Mouse (Mus musculus): ENCODE results near the gene Fgf10. TPM values are rescaled to one million over a fixed set of nuclear protein-coding genes. Genes with fewer than 3 reads are reported as not detected.

The Fgf10 gene
- polyA plus RNA-seq, 1 experiment = 0.11 TPM

DNA sequence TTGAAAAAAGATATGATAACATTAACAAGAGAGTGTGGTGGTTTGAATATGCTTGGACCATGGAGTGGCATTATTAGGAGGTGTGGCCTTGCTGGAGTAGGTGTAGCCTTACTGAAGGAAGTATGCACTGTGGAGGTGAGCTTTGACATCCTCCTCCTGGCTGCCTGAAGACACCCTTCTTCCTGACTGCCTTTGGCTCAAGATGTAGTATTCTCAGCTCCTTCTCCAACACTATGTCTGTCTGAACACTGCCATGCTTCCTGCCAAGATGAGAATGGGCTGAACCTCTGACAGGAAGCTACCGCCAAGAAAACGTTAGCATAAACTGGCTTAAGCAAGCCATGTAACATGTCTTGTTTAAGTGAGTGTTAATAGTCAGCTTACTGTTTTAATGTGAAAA lies 153.5 kb downstream of the Fgf10 start:
- no peaks in the 10 kb centered on the region for H3K79me2 ChIP-seq (ENCODE audit: control insufficient read depth, insufficient read depth)
- no peak overlapping the region for H3ac ChIP-seq (ENCODE audit: control insufficient read depth, insufficient read length)
- H3K4me3 ChIP-seq = no peak overlapping the region
- no peaks in the 10 kb centered on the region for H3K36me3 ChIP-seq (ENCODE audit: control insufficient read depth, insufficient read depth)
- TF ChIP-seq MYOG (IDR thresholded peaks at IDR 0.05; ENCODE audit: control insufficient read depth in 1 of 3, insufficient read depth in 1 of 3, insufficient read length in 2 of 3, low read depth in 2 of 3) (no peak), TCF12 (IDR thresholded peaks at IDR 0.05; ENCODE audit: insufficient read depth, poor library complexity, severe bottlenecking) (no peak), TCF3 (IDR thresholded peaks at IDR 0.05; ENCODE audit: insufficient read length, low read depth) (no peak), POLR2A (IDR thresholded peaks at IDR 0.05; ENCODE audit: insufficient read length, low read depth) (no peak), SRF (IDR thresholded peaks at IDR 0.05; ENCODE audit: control insufficient read depth, insufficient read length, low read depth) (no peak), USF1 (IDR thresholded peaks at IDR 0.05; ENCODE audit: low read depth) (no peak), MYOD1 (IDR thresholded peaks at IDR 0.05; ENCODE audit: control insufficient read depth in 1 of 3, insufficient read length in 2 of 3, low read depth in 2 of 3) (no peak), MAX (IDR thresholded peaks at IDR 0.05; ENCODE audit: low read depth) (no peak), CEBPB (IDR thresholded peaks at IDR 0.05; ENCODE audit: insufficient read depth, poor library complexity, severe bottlenecking) (no peak)
- H3K4me2 ChIP-seq (ENCODE audit: low read depth) = no peak overlapping the region
- no peaks in the 10 kb centered on the region for H3K27me3 ChIP-seq (ENCODE audit: control insufficient read depth, insufficient read depth, insufficient read length)

- no peak for TF ChIP-seq USF1 (IDR thresholded peaks at IDR 0.05; ENCODE audit: low read depth)
- TF ChIP-seq MYOD1 (IDR thresholded peaks at IDR 0.05; ENCODE audit: control insufficient read depth in 1 of 3, insufficient read length in 2 of 3, low read depth in 2 of 3) = no peak
- TF ChIP-seq MAX (IDR thresholded peaks at IDR 0.05; ENCODE audit: low read depth) = no peak
- TF ChIP-seq POLR2A (IDR thresholded peaks at IDR 0.05; ENCODE audit: insufficient read length, low read depth) = no peak
- no peak for TF ChIP-seq CEBPB (IDR thresholded peaks at IDR 0.05; ENCODE audit: insufficient read depth, poor library complexity, severe bottlenecking)
- no peak for TF ChIP-seq REST (IDR thresholded peaks at IDR 0.05; ENCODE audit: insufficient read depth, insufficient read length)
- no peaks in the 10 kb centered on the region for H3K79me2 ChIP-seq (ENCODE audit: control insufficient read depth, insufficient read depth)
- no peak overlapping the region for H3K4me2 ChIP-seq (ENCODE audit: low read depth)
- no peaks in the 10 kb centered on the region for H3K36me3 ChIP-seq (ENCODE audit: control insufficient read depth, insufficient read depth)
- no peak overlapping the region for H3ac ChIP-seq (ENCODE audit: control insufficient read depth, insufficient read length)
- no peak overlapping the region for H3K4me3 ChIP-seq
- no peaks in the 10 kb centered on the region for H3K27me3 ChIP-seq (ENCODE audit: control insufficient read depth, insufficient read depth, insufficient read length)
Measured at GRCm38 (mm10) chr13:118825102-118825501, 155.5 kb downstream of the Fgf10 start.

DNA sequence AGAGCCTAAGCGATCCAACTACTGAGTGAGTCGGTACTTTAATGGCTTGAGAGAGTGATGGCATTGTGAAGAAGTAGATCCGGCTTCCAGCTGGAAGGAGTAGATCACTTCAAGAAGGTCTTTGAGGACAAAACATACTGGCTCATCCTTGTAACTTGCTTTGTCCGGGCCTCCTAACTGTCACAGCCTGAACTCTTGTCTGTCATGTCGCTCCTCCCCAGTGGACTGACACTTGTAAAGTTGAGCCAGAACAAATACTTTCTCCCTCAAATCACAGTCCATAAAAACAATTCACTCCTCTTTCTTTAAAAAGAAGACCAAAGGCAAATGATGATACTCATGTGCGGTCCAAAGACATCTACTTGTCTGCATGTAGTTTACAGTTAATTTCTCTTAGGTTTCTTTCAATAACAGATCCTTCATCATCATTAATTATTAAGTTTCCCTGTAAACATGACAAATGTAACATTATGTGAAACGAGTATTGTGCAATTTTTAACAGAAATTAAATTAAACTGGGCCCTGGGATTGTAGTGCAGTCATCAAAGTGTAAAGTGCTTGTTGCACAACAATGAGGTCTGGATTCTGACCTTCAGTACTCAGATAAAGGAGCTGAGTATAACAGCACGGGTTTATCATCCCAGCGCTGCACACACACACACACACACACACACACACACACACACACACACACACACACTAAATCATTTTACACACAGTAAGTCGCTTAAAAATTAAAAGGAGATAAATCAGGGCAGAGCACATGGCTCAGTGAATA lies 159.2 kb downstream of the Fgf10 start:
- Histone ChIP-seq H3K4me3 (no peak overlapping the region), H3K36me3 (ENCODE audit: control insufficient read depth, insufficient read depth) (no peaks in the 10 kb centered on the region), H3K4me2 (ENCODE audit: low read depth) (no peak overlapping the region), H3K79me2 (ENCODE audit: control insufficient read depth, insufficient read depth) (no peaks in the 10 kb centered on the region), H3ac (ENCODE audit: control insufficient read depth, insufficient read length) (no peak overlapping the region), H3K27me3 (ENCODE audit: control insufficient read depth, insufficient read depth, insufficient read length) (no peaks in the 10 kb centered on the region)
- TF ChIP-seq CEBPB (IDR thresholded peaks at IDR 0.05; ENCODE audit: insufficient read depth, poor library complexity, severe bottlenecking) (no peak), TCF3 (IDR thresholded peaks at IDR 0.05; ENCODE audit: insufficient read length, low read depth) (no peak), MYOD1 (IDR thresholded peaks at IDR 0.05; ENCODE audit: control insufficient read depth in 1 of 3, insufficient read length in 2 of 3, low read depth in 2 of 3) (no peak), POLR2AphosphoS2 (IDR thresholded peaks at IDR 0.05; ENCODE audit: insufficient read length, low read depth) (no peak), MYOG (IDR thresholded peaks at IDR 0.05; ENCODE audit: control insufficient read depth in 1 of 3, insufficient read depth in 1 of 3, insufficient read length in 2 of 3, low read depth in 2 of 3) (no peak), USF1 (IDR thresholded peaks at IDR 0.05; ENCODE audit: low read depth) (no peak), TCF12 (IDR thresholded peaks at IDR 0.05; ENCODE audit: insufficient read depth, poor library complexity, severe bottlenecking) (no peak), REST (IDR thresholded peaks at IDR 0.05; ENCODE audit: insufficient read depth, insufficient read length) (no peak), POLR2A (IDR thresholded peaks at IDR 0.05; ENCODE audit: insufficient read length, low read depth) (no peak), MAX (IDR thresholded peaks at IDR 0.05; ENCODE audit: low read depth) (no peak), E2F4 (IDR thresholded peaks at IDR 0.05; ENCODE audit: insufficient read depth) (no peak), SRF (IDR thresholded peaks at IDR 0.05; ENCODE audit: control insufficient read depth, insufficient read length, low read depth) (no peak)

DNA sequence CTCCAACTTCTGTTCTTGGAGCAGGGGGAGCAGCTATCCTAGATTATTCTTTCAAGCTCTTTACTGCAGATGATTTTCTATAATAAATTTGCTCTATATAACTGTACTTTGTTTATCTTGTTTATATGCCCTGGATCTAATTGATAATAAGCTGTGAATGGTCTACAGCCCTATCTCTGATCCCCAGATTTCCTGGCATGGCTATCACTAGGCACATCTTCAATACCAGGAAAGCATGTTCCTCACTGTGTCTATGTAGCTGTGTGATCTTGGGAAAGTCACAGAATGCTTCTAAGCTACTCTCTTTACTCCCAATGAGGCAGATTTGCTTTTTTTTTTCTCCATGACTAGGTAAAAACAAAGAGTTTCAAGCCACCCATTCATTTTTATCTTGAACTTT lies 164.4 kb downstream of the Fgf10 start:
- Histone ChIP-seq H3K4me3 (no peak overlapping the region), H3K27me3 (ENCODE audit: control insufficient read depth, insufficient read depth, insufficient read length) (no peaks in the 10 kb centered on the region), H3K79me2 (ENCODE audit: control insufficient read depth, insufficient read depth) (no peaks in the 10 kb centered on the region), H3K36me3 (ENCODE audit: control insufficient read depth, insufficient read depth) (no peaks in the 10 kb centered on the region), H3ac (ENCODE audit: control insufficient read depth, insufficient read length) (no peak overlapping the region), H3K4me2 (ENCODE audit: low read depth) (no peak overlapping the region)
- TF ChIP-seq E2F4 (IDR thresholded peaks at IDR 0.05; ENCODE audit: insufficient read depth) (no peak), POLR2AphosphoS2 (IDR thresholded peaks at IDR 0.05; ENCODE audit: insufficient read length, low read depth) (no peak), POLR2A (IDR thresholded peaks at IDR 0.05; ENCODE audit: insufficient read length, low read depth) (no peak), TCF12 (IDR thresholded peaks at IDR 0.05; ENCODE audit: insufficient read depth, poor library complexity, severe bottlenecking) (no peak), CEBPB (IDR thresholded peaks at IDR 0.05; ENCODE audit: insufficient read depth, poor library complexity, severe bottlenecking) (no peak), MYOG (IDR thresholded peaks at IDR 0.05; ENCODE audit: control insufficient read depth in 1 of 3, insufficient read depth in 1 of 3, insufficient read length in 2 of 3, low read depth in 2 of 3) (no peak), TCF3 (IDR thresholded peaks at IDR 0.05; ENCODE audit: insufficient read length, low read depth) (no peak), USF1 (IDR thresholded peaks at IDR 0.05; ENCODE audit: low read depth) (no peak), MAX (IDR thresholded peaks at IDR 0.05; ENCODE audit: low read depth) (no peak), SRF (IDR thresholded peaks at IDR 0.05; ENCODE audit: control insufficient read depth, insufficient read length, low read depth) (no peak), MYOD1 (IDR thresholded peaks at IDR 0.05; ENCODE audit: control insufficient read depth in 1 of 3, insufficient read length in 2 of 3, low read depth in 2 of 3) (no peak), REST (IDR thresholded peaks at IDR 0.05; ENCODE audit: insufficient read depth, insufficient read length) (no peak)
